ENCODE assay signal across 15 mouse cellular contexts in the genomic region with DNA sequence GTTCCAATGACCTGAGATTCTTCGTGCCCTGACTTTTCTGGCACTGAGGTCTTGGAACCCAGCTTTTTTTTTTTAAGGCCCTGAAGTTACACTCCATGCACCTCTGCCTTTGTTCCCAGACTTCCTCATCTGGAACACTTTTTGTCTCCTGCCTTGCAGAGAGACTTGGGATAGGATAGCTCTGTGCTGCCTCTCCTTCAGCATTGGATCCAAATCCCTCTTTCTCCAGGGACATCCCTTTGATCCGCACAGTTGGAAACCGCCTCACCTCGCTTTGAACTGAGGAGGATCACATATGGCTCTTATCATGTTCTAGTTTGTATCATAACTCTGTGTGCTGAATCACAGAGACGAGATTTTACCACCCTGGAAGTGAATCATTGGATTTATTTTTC.
DNase-seq lines count a peak whose midpoint lies in the region; ATAC-seq and TF ChIP-seq lines count a peak whose summit lies in the region.
"Had no signal": no experiment of that assay in that cellular context is flagged by ENCODE, and none has a peak within 500 bp of the region (broad histone marks: within the 10 kb centered on the region; RNA-seq: fewer than 3 reads in every experiment).

No protein-coding gene starts in this region.

- no peak overlapping the region for H3K4me2 ChIP-seq in heart, embryonic 15.5 days
- no peak overlapping the region for H3K4me2 ChIP-seq in intestine, embryonic 16.5 days (ENCODE audit: low read depth, low read length)
- H3K4me2 ChIP-seq: neural tube, embryonic 12.5 days had no signal

- no peaks in the 10 kb centered on the region; the same call in 1 of the 2 replicates for H3K4me1 ChIP-seq in heart, embryonic 15.5 days (replicated peaks)
- peaks cover 6% of the 10 kb centered on the region for H3K4me1 ChIP-seq in cortical plate, adult 2 months (ENCODE audit: control insufficient read depth, insufficient read depth, low read length)
- H3K4me1 ChIP-seq in intestine, embryonic 16.5 days (ENCODE audit: control insufficient read depth, insufficient read depth, low read length) = peaks cover 4% of the 10 kb centered on the region; the same call in 1 of the 2 replicates
- H3K4me1 ChIP-seq: megakaryocyte, embryonic 14.5 days; neural tube, embryonic 12.5 days had no signal

- no peaks in the 10 kb centered on the region for H3K36me3 ChIP-seq in heart, embryonic 15.5 days
- H3K36me3 ChIP-seq in intestine, embryonic 16.5 days (ENCODE audit: control insufficient read depth, insufficient read depth, low read length) = no peaks in the 10 kb centered on the region
- H3K36me3 ChIP-seq: neural tube, embryonic 12.5 days had no signal

- TF ChIP-seq CTCF in cortical plate, adult 2 months (IDR thresholded peaks at IDR 0.05; ENCODE audit: extremely low read depth, insufficient read depth, low read length) = no peak

- no peaks in the 10 kb centered on the region for H3K27me3 ChIP-seq in heart, embryonic 15.5 days
- H3K27me3 ChIP-seq in intestine, embryonic 16.5 days (replicated peaks; ENCODE audit: control insufficient read depth, insufficient read depth, low read length) = no peaks in the 10 kb centered on the region
- H3K27me3 ChIP-seq: megakaryocyte, embryonic 14.5 days; neural tube, embryonic 12.5 days had no signal

- ATAC-seq in heart, embryonic 15.5 days (replicated peaks; ENCODE audit: insufficient number of reproducible peaks, insufficient read depth, low FRiP score, low read depth) = no peak
- no peak for ATAC-seq in intestine, embryonic 16.5 days

- H3K9ac ChIP-seq in heart, embryonic 15.5 days = no peak overlapping the region
- H3K9ac ChIP-seq in intestine, embryonic 16.5 days (ENCODE audit: low read depth, low read length) = no peak overlapping the region
- H3K9ac ChIP-seq: neural tube, embryonic 12.5 days had no signal

- WGBS in heart, embryonic 15.5 days = 54% methylated on average over 5 of the region's 5 CpGs
- 61% methylated on average over 5 of the region's 5 CpGs for WGBS in intestine, embryonic 16.5 days

- no peak overlapping the region for H3K4me3 ChIP-seq in heart, embryonic 15.5 days
- no peak overlapping the region for H3K4me3 ChIP-seq in cortical plate, adult 2 months (ENCODE audit: insufficient read depth, low read length)
- no peak overlapping the region for H3K4me3 ChIP-seq in intestine, embryonic 16.5 days (ENCODE audit: low read length)
- H3K4me3 ChIP-seq: megakaryocyte, embryonic 14.5 days; neural tube, embryonic 12.5 days had no signal

- no peak for TF ChIP-seq POLR2A in cortical plate, adult 2 months (IDR thresholded peaks at IDR 0.05; ENCODE audit: extremely low read depth, insufficient read depth, low read length)

- H3K27ac ChIP-seq in heart, embryonic 15.5 days = peak overlapping the region; percentile 73
- H3K27ac ChIP-seq in cortical plate, adult 2 months (ENCODE audit: insufficient read depth, low read length) = peak overlapping the region; percentile 28; the same call in 1 of the 2 replicates
- peak overlapping the region; percentile 74 for H3K27ac ChIP-seq in intestine, embryonic 16.5 days (ENCODE audit: low read length)
- H3K27ac ChIP-seq: neural tube, embryonic 12.5 days had no signal

- intact Hi-C loops in heart, postnatal 25 days (cut with DNase I) = no loop called here

- no peak for DNase-seq in heart, postnatal 25 days (ENCODE audit: low spot score)
- peak; percentile 40 for DNase-seq in NIH3T3 (ENCODE audit: low read depth)
- DNase-seq in adrenal gland, adult (ENCODE audit: inconsistent age in 2 of 2, low spot score in 1 of 2) = no peak
- no peak for DNase-seq in spleen, postnatal 14 days (ENCODE audit: low spot score in 2 of 2)
- DNase-seq in layer of hippocampus, adult 9-10 months (ENCODE audit: low spot score) = no peak
- DNase-seq: adrenal gland, postnatal 14 days; cerebellum, adult 8-10 months; kidney, adult 9 months; liver; right cerebral cortex, postnatal 4 days had no signal

- H3K9me3 ChIP-seq in heart, embryonic 15.5 days (replicated peaks) = no peaks in the 10 kb centered on the region
- H3K9me3 ChIP-seq in intestine, embryonic 16.5 days (ENCODE audit: control insufficient read depth, low read length) = no peaks in the 10 kb centered on the region
- H3K9me3 ChIP-seq: neural tube, embryonic 12.5 days had no signal
